Mouse (Mus musculus) lung, adult 2 months (tissue): ENCODE measurements at regions not wholly inside any gene's neighbourhood (a gene's known extent, or its start where the extent isn't known, plus 50 kb on each side); places are given as distances from the start of the nearest gene placed in this dataset.

Experiments
- CTCF ChIP-seq: fragments of 200-500 bp; IDR thresholded peaks from 2 replicates; pipeline ENCODE4 v1.5.1; 2011; ENCODE audit warnings: mild to moderate bottlenecking, low read length, control low read depth; ENCODE audit not compliant: insufficient read depth
- POLR2A ChIP-seq: fragments of 200-500 bp; IDR thresholded peaks from 2 replicates; pipeline ENCODE4 v1.6.1; 2011; ENCODE audit warnings: low read depth, mild to moderate bottlenecking, control low read depth, low read length, borderline replicate concordance; ENCODE audit errors: extremely low read depth

GRCm38 (mm10) chr9:47942761-47943583 is 218.9 kb upstream of the Nxpe4 start:
- TF ChIP-seq CTCF (no peak), POLR2A (no peak)
